Mouse (Mus musculus): ENCODE measurements around the gene Capn1. TPM values are rescaled to one million over a fixed set of nuclear protein-coding genes. Genes with fewer than 3 reads are reported as not detected.
A peak's percentile ranks its signal among the peaks of the same experiment; 100 is the strongest.

The Capn1 gene
- polyA plus RNA-seq, 1 experiment from 2014 or later, result 16.1 TPM

- H3K36me3 ChIP-seq (ENCODE audit: control insufficient read depth, insufficient read depth, low read length), result no peaks in the 10 kb centered on the region; the same call in 1 of the 2 replicates
- peak; percentile 83 for ATAC-seq (ENCODE audit: insufficient number of reproducible peaks, insufficient read depth, low FRiP score, low read depth)
- H3K4me3 ChIP-seq (ENCODE audit: low read depth, low read length), result peak overlapping the region; percentile 50
- 0 out of 2 replicates have a peak, but pooled peaks cover 3% of the 10 kb centered on the region for H3K4me1 ChIP-seq (ENCODE audit: control insufficient read depth, insufficient read depth, low read length)
- whole genome bisulfite sequencing, result 4% methylated on average over 17 of the region's 18 CpGs
- peak overlapping the region; percentile 45 for H3K9ac ChIP-seq (replicated peaks; ENCODE audit: low read depth, low read length)
- H3K4me2 ChIP-seq (replicated peaks; ENCODE audit: low read depth, low read length), result peak overlapping the region; percentile 90
- no peaks in the 10 kb centered on the region for H3K9me3 ChIP-seq (ENCODE audit: control insufficient read depth, low read depth, low read length)
- H3K27ac ChIP-seq (ENCODE audit: low read length), result peak overlapping the region; percentile 59; the same call in 1 of the 2 replicates
- H3K27me3 ChIP-seq (ENCODE audit: control insufficient read depth, insufficient read depth, low read length), result no peaks in the 10 kb centered on the region
Observed at GRCm38 (mm10) chr19:6014991-6015510, 646 bp downstream of the Capn1 start.

GRCm38 (mm10) chr19:6013691-6014090, 2.0 kb downstream of the Capn1 start:
- H3K4me2 ChIP-seq (replicated peaks; ENCODE audit: low read depth, low read length), result 0 out of 2 replicates have a peak overlapping the region, but pooled peaks have one; percentile 90
- no peaks in the 10 kb centered on the region for H3K9me3 ChIP-seq (ENCODE audit: control insufficient read depth, low read depth, low read length)
- H3K4me3 ChIP-seq (ENCODE audit: low read depth, low read length), result no peak overlapping the region
- H3K27ac ChIP-seq (ENCODE audit: low read length), result no peak overlapping the region
- H3K36me3 ChIP-seq (ENCODE audit: control insufficient read depth, insufficient read depth, low read length), result no peaks in the 10 kb centered on the region; the same call in 1 of the 2 replicates
- no peaks in the 10 kb centered on the region for H3K27me3 ChIP-seq (ENCODE audit: control insufficient read depth, insufficient read depth, low read length)
- no peak overlapping the region for H3K9ac ChIP-seq (replicated peaks; ENCODE audit: low read depth, low read length)
- 0 out of 2 replicates have a peak, but pooled peaks cover 3% of the 10 kb centered on the region for H3K4me1 ChIP-seq (ENCODE audit: control insufficient read depth, insufficient read depth, low read length)
- no peak for ATAC-seq (ENCODE audit: insufficient number of reproducible peaks, insufficient read depth, low FRiP score, low read depth)
- 83% methylated on average over 10 of the region's 10 CpGs for WGBS

- Histone ChIP-seq H3K4me2 (replicated peaks; ENCODE audit: low read depth, low read length) (no peak overlapping the region), H3K27me3 (ENCODE audit: control insufficient read depth, insufficient read depth, low read length) (no peaks in the 10 kb centered on the region)
- 83% methylated on average over 8 of the region's 8 CpGs for WGBS
Observed at GRCm38 (mm10) chr19:6009137-6009536, 6.6 kb downstream of the Capn1 start.

GRCm38 (mm10) chr19:6007013-6007412, 8.7 kb downstream of the Capn1 start:
- no peaks in the 10 kb centered on the region for H3K27me3 ChIP-seq (ENCODE audit: control insufficient read depth, insufficient read depth, low read length)
- no peak overlapping the region for H3K4me3 ChIP-seq (ENCODE audit: low read depth, low read length)
- H3K4me2 ChIP-seq (replicated peaks; ENCODE audit: low read depth, low read length), result no peak overlapping the region
- no peak overlapping the region for H3K9ac ChIP-seq (replicated peaks; ENCODE audit: low read depth, low read length)
- 74% methylated on average over 13 of the region's 13 CpGs for WGBS
- H3K4me1 ChIP-seq (ENCODE audit: control insufficient read depth, insufficient read depth, low read length), result no peaks in the 10 kb centered on the region
- no peak overlapping the region for H3K27ac ChIP-seq (ENCODE audit: low read length)
- no peak for ATAC-seq (ENCODE audit: insufficient number of reproducible peaks, insufficient read depth, low FRiP score, low read depth)
- H3K9me3 ChIP-seq (ENCODE audit: control insufficient read depth, low read depth, low read length), result no peaks in the 10 kb centered on the region
- H3K36me3 ChIP-seq (ENCODE audit: control insufficient read depth, insufficient read depth, low read length), result peaks cover 3% of the 10 kb centered on the region

More at GRCm38 (mm10) chr19:6009137-6009536, 6.6 kb downstream of the Capn1 start:
- ATAC-seq (ENCODE audit: insufficient number of reproducible peaks, insufficient read depth, low FRiP score, low read depth), result no peak
- H3K4me3 ChIP-seq (ENCODE audit: low read depth, low read length), result no peak overlapping the region
- no peak overlapping the region for H3K27ac ChIP-seq (ENCODE audit: low read length)
- H3K36me3 ChIP-seq (ENCODE audit: control insufficient read depth, insufficient read depth, low read length), result peaks cover 3% of the 10 kb centered on the region
- no peaks in the 10 kb centered on the region for H3K4me1 ChIP-seq (ENCODE audit: control insufficient read depth, insufficient read depth, low read length)
- no peaks in the 10 kb centered on the region for H3K9me3 ChIP-seq (ENCODE audit: control insufficient read depth, low read depth, low read length)
- no peak overlapping the region for H3K9ac ChIP-seq (replicated peaks; ENCODE audit: low read depth, low read length)

- 59% methylated on average over 11 of the region's 11 CpGs for WGBS
Observed at GRCm38 (mm10) chr19:6005541-6005940, 10.2 kb downstream of the Capn1 start.

GRCm38 (mm10) chr19:5999969-6000368, 15.7 kb downstream of the Capn1 start:
- no peaks in the 10 kb centered on the region for H3K27me3 ChIP-seq (ENCODE audit: control insufficient read depth, insufficient read depth, low read length)
- H3K4me1 ChIP-seq (ENCODE audit: control insufficient read depth, insufficient read depth, low read length), result no peaks in the 10 kb centered on the region
- H3K4me2 ChIP-seq (replicated peaks; ENCODE audit: low read depth, low read length), result no peak overlapping the region
- H3K9ac ChIP-seq (replicated peaks; ENCODE audit: low read depth, low read length), result no peak overlapping the region
- WGBS, result 68% methylated on average over 5 of the region's 5 CpGs
- no peak for ATAC-seq (ENCODE audit: insufficient number of reproducible peaks, insufficient read depth, low FRiP score, low read depth)
- H3K9me3 ChIP-seq (ENCODE audit: control insufficient read depth, low read depth, low read length), result no peaks in the 10 kb centered on the region
- H3K4me3 ChIP-seq (ENCODE audit: low read depth, low read length), result no peak overlapping the region
- no peak overlapping the region for H3K27ac ChIP-seq (ENCODE audit: low read length)
- H3K36me3 ChIP-seq (ENCODE audit: control insufficient read depth, insufficient read depth, low read length), result no peaks in the 10 kb centered on the region

More at GRCm38 (mm10) chr19:6005541-6005940, 10.2 kb downstream of the Capn1 start:
- peaks cover 3% of the 10 kb centered on the region; the same call in 1 of the 2 replicates for H3K36me3 ChIP-seq (ENCODE audit: control insufficient read depth, insufficient read depth, low read length)
- no peak overlapping the region for H3K4me3 ChIP-seq (ENCODE audit: low read depth, low read length)
- no peak overlapping the region for H3K4me2 ChIP-seq (replicated peaks; ENCODE audit: low read depth, low read length)
- no peak overlapping the region for H3K9ac ChIP-seq (replicated peaks; ENCODE audit: low read depth, low read length)
- H3K27ac ChIP-seq (ENCODE audit: low read length), result no peak overlapping the region
- H3K4me1 ChIP-seq (ENCODE audit: control insufficient read depth, insufficient read depth, low read length), result no peaks in the 10 kb centered on the region
- H3K27me3 ChIP-seq (ENCODE audit: control insufficient read depth, insufficient read depth, low read length), result no peaks in the 10 kb centered on the region
- ATAC-seq (ENCODE audit: insufficient number of reproducible peaks, insufficient read depth, low FRiP score, low read depth), result no peak
- no peaks in the 10 kb centered on the region for H3K9me3 ChIP-seq (ENCODE audit: control insufficient read depth, low read depth, low read length)

GRCm38 (mm10) chr19:5998180-5998579, 17.5 kb downstream of the Capn1 start:
- 84% methylated on average over 3 of the region's 3 CpGs for WGBS
- Histone ChIP-seq H3K4me3 (ENCODE audit: low read depth, low read length) (no peak overlapping the region), H3K4me2 (replicated peaks; ENCODE audit: low read depth, low read length) (no peak overlapping the region), H3K27me3 (ENCODE audit: control insufficient read depth, insufficient read depth, low read length) (no peaks in the 10 kb centered on the region), H3K9me3 (ENCODE audit: control insufficient read depth, low read depth, low read length) (no peaks in the 10 kb centered on the region), H3K36me3 (ENCODE audit: control insufficient read depth, insufficient read depth, low read length) (no peaks in the 10 kb centered on the region), H3K4me1 (ENCODE audit: control insufficient read depth, insufficient read depth, low read length) (no peaks in the 10 kb centered on the region), H3K9ac (replicated peaks; ENCODE audit: low read depth, low read length) (no peak overlapping the region), H3K27ac (ENCODE audit: low read length) (no peak overlapping the region)
- no peak for ATAC-seq (ENCODE audit: insufficient number of reproducible peaks, insufficient read depth, low FRiP score, low read depth)

GRCm38 (mm10) chr19:5994711-5995110, 21.0 kb downstream of the Capn1 start:
- WGBS, result 80% methylated on average over 14 of the region's 14 CpGs
- ATAC-seq (ENCODE audit: insufficient number of reproducible peaks, insufficient read depth, low FRiP score, low read depth), result no peak
- Histone ChIP-seq H3K4me3 (ENCODE audit: low read depth, low read length) (no peak overlapping the region), H3K27me3 (ENCODE audit: control insufficient read depth, insufficient read depth, low read length) (no peaks in the 10 kb centered on the region), H3K9ac (replicated peaks; ENCODE audit: low read depth, low read length) (no peak overlapping the region), H3K36me3 (ENCODE audit: control insufficient read depth, insufficient read depth, low read length) (no peaks in the 10 kb centered on the region), H3K27ac (ENCODE audit: low read length) (no peak overlapping the region), H3K4me1 (ENCODE audit: control insufficient read depth, insufficient read depth, low read length) (peaks cover 5% of the 10 kb centered on the region; the same call in 1 of the 2 replicates), H3K4me2 (replicated peaks; ENCODE audit: low read depth, low read length) (no peak overlapping the region), H3K9me3 (ENCODE audit: control insufficient read depth, low read depth, low read length) (no peaks in the 10 kb centered on the region)

GRCm38 (mm10) chr19:5992012-5992411, 23.7 kb downstream of the Capn1 start:
- WGBS, result 81% methylated on average over 7 of the region's 7 CpGs
- no peak for ATAC-seq (ENCODE audit: insufficient number of reproducible peaks, insufficient read depth, low FRiP score, low read depth)
- H3K4me2 ChIP-seq (replicated peaks; ENCODE audit: low read depth, low read length), result no peak overlapping the region

More at GRCm38 (mm10) chr19:5992012-5992411, 23.7 kb downstream of the Capn1 start:
- Histone ChIP-seq H3K36me3 (ENCODE audit: control insufficient read depth, insufficient read depth, low read length) (no peaks in the 10 kb centered on the region), H3K4me1 (ENCODE audit: control insufficient read depth, insufficient read depth, low read length) (peaks cover 17% of the 10 kb centered on the region), H3K9ac (replicated peaks; ENCODE audit: low read depth, low read length) (no peak overlapping the region), H3K27me3 (ENCODE audit: control insufficient read depth, insufficient read depth, low read length) (no peaks in the 10 kb centered on the region), H3K9me3 (ENCODE audit: control insufficient read depth, low read depth, low read length) (no peaks in the 10 kb centered on the region), H3K27ac (ENCODE audit: low read length) (no peak overlapping the region), H3K4me3 (ENCODE audit: low read depth, low read length) (no peak overlapping the region)

Measured in stomach, embryonic 14.5 days (tissue).